Mouse (Mus musculus) thymus, postnatal 10 days (tissue): ENCODE measurements around the gene Fbxo10.
"Not testable (repeated sequence)": the region's sequence is repeated elsewhere in the genome, so short reads cannot be mapped to it uniquely, and the experiment has no call there.

ENCODE experiments used
- DNase-seq, 2 experiments: peaks; one replicate each; pipeline ENCODE4 v3.0.0; 2021; ENCODE audit warnings: low spot score in 2 of 2

Fbxo10 gene

DNA sequence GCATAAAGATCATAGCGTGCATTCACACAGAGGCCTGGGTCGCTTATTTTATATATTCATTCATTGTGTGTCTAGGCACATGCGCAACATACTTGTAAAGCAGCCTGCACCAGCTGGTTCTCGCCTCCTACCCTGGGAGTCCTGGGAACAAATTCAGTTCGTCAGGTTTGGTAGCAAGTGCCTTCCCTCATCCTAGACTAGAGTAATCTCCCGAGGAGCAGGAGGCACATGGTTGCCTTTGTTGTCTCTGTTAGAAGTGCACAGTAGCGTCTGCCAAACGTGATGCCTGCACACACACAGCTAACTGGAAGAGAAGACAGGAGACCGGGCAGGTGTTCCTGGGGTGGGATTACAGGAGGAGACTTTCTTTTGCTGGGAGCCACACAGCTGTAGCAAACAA is 36.4 kb downstream of the Fbxo10 start:
- no peak for DNase-seq

DNA sequence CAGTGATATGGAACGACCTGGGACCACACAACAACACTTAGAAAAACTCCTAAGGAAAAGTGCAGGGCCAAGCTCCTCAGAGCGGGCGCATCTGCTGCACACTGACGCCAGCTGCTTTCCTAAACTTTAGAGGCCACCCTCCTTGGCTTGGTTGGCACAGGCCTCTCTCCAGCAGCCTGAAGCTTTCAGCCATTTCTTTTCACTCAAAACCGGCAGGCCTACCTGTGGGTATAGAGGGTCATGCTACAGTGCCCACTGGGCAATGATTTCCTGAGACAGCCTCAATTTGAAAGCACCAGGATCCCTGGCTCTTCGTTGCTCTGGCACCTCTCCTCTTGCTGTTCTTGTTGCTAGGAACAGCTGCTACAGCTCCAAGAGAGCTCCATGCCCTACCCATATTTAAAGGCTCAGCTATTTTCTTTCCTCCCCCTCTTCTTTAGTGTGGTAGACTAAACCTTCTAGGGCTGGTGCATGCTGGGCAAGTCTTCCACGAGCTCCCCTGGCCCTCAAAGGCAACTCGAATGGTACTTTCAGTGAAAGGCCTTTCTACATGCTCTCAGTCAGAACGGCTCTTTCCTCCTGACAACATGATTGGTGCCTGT is 37.0 kb downstream of the Fbxo10 start:
- no peak for DNase-seq

DNA sequence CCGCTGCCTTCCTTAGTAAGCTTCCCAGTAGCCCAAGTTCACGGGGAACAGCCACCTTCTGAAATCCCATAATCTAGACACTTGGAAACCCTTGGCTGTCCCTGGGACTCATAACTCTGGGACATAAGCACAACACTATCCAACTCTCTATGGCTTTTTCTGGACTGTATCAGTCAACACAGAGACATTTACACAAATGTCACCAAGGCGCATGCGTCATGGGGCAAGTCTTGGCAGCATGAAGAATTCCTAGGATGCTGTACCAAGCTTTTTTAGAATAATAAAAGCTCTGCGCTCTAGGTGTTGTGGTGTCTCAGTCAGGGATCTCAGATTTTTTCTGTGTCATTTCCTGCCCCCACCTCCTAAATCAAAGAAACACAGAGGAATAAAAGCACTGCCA is 37.7 kb downstream of the Fbxo10 start:
- no peak for DNase-seq

DNA sequence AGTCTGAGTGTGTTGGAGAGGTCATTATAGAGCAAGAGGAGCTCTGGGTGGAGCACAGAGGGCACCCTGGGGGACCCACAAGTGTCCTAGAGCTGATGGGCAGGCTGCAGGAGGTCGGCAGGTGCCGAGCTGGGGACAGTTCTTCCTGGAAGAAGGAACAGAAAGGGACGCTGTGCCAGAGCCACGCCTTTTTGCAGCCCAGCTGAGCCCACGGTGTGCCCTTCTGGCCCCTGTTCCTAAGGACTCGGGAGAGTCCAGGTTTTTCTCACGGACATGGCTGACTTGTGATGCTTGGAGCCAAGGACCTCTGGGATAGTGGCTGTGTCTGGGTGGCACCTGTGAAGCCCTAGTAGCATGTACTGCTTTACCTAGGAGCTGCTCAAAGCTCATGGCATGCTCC is 43.6 kb downstream of the Fbxo10 start:
- DNase-seq: no peak

DNA sequence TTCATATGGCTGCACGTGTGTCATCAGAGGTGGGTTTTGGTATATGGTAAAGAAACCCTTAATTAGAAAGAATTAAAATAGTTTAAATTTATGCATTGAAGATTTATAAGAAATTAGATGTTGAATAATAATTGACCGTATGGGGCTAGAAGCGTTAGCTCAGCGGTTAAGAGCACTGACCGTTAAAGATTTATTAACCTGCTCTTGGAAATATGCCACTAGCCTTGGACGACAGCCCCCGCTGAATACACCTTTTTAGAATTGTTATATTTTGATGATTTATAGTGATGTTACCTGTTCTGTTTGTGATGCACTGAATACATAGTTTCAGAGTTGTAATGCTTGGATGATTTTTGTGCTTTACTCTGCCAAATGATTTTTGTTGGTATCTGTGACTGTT is 44.9 kb downstream of the Fbxo10 start:
- not testable (repeated sequence) for DNase-seq

DNA sequence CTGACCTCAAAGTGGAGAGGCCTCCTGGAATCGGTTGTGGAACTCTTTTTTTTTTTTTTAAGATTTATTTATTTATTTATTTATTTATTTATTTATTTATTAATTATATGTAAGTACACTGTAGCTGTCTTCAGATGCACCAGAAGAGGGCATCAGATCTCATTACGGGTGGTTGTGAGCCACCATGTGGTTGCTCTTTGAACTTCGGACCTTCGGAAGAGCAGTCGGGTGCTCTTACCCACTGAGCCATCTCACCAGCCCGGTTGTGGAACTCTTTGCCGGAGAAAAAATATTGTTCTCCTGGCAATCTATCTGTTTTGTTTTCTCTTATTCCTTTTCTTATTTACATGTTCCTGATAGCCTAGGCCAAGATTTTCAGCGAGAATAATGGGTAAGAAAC is 45.5 kb downstream of the Fbxo10 start:
- not testable (repeated sequence) for DNase-seq

DNA sequence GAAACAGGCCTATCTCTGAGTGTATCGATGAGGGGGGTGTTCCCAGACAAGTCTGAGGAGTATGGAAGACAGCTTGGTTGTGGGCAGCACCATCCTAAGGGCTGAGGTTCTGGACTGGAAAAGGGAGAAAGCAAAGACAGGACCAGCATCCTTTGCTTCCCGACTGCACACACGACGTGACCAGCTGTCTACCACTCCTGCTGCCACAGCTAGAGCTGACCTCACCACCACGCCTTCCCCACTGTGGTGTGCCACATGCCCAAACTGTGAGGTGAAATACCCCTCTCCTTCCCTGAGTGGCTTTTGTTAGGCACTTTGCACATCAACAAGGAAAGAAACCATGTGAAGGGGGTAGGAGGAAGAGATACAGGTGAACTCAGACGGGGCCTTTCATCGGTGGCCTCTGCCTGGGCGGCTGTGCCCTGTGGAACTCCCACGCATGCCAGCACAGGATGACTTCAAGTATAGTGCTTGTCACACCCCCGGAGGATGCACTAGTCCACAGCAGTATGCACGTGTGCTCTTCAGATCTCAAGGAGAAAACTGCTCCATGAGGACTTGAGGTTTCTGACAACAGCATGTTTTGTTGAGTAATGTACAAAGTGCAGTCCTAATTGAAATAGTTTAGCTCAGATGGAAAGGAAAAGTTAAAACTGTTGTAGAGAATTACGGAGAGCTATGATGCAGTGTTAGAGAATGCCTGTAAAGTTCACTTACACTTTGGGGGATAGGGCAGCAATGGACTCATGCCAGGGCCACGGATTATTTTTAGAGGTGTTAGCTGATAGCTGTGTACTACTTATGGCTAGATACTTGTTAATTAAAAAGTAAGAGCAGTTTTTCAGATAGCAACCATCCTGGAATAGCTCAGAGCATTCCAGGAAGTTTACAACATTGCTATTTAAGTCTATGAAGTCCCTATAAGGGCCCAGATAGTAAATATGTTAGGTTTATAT is 46.7 kb downstream of the Fbxo10 start:
- DNase-seq: no peak

DNA sequence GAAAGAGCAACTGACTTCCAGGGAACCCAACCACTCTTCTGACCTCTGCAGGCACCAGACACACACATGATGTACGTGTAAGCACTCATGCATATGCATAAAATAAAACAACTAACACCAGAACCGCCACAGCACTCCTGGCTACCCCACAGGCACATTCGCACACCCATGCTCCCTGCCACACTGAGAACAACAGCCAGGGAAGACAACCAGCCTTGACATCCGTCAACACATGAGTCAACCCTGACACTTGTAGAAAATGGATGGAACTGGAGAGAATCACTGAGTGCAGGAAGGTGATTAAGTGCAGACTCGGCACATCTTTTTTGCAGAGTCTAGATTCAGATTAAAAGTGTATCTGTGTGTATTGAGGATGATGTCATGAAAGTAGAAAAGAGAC is 47.8 kb downstream of the Fbxo10 start:
- DNase-seq: no peak

DNA sequence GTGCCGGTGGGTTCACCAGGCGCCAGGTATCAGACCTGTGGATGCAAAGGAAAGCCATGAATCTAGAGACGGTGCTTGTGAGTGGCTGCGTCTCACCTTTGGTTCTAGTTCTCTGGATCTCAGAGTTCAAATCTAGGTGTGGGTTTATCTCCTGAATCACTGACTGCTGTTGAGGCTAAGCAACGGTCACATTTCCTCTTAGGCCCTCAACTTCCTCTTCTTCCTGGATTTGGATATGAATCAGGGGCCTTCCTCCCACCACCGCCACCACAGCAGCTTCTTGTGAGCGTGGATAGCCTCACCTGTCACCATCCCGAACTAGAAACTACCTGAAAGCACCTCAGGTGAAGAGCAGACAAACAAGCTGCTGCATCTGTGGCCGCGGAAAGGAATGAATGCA is 48.4 kb downstream of the Fbxo10 start:
- no peak for DNase-seq

DNA sequence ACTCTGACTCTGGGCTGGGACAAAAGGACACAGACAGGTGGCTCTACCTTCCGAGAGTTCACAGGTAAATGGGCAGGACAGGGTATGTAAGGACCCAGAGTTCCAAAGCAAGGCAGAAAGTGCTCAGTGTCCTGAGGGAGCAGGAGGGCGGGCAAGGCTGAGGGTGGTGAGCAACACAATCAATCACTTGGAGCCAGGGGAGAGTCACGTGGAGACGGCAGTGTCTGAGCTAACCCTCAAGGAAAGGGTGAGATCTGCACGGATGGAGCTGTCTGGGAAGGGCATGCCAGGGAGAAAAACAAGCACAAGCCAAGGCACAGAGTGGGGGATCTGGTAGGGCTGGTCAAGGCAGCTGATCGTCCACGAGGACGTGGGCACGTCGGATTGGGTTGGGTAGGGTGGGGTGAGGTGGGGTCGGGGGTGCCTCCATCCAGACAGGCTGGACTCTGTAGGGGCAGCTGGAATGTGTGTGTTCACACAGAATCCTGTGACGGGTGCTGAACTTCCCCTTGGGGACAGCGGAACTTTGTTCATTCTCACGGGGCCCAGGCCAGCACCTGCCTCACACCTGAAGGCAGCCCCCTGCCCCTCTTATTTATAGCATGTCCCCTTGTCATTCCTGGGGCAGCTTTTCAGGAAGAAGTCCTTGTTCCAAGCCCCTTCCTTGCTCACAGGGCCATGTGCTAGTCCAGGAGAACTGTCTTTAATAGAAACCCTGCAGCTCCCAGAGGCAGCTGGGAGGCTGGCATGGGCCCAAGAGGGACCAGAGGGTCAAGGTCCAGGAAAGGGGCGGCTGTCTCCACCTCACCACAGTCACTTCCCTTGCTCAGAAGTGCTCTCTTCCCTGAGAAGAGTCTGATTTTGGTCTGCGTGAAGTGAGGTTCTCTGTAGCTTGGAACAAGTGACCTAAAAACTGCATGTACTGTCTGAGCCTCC is 49.4 kb downstream of the Fbxo10 start:
- no peak for DNase-seq

DNA sequence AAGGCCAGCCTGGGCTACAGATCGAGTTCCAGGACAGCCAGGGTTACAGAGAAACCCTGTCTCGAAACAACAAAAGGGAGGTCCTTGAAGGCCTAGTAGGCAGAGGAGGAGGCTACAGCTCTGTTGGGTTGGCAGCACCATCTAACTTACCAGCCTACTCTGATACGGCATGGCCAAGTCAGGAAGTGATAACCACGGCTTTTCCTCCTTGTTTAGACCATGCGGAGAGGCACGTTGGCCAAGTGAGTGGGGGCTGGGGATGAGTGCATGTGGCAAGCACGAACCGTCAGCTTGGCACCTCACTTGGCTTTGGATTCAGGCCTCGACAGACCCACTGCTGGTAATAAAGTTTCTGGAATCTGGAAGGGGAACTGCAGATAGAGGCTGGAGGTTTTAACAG is 51.8 kb downstream of the Fbxo10 start:
- no peak for DNase-seq

DNA sequence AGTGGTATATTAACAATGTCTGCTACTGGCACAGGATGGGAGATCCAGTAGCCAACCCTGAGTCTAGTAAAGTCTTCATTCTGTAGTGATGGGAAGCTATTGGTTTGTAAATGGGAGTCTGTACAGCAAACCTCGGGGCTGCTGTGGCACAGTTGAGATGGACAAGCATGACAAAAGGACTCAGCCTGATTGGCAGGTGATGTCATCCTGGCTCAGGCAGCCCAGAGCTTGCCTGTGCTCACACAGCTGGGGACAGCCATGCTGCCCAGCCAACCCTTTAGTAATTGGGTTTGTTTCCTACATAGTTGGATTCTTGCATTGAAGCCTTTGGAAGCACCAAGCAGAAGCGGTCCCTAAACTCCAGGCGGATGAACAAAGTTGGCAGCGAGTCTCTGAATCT is 57.9 kb downstream of the Fbxo10 start:
- no peak for DNase-seq

DNA sequence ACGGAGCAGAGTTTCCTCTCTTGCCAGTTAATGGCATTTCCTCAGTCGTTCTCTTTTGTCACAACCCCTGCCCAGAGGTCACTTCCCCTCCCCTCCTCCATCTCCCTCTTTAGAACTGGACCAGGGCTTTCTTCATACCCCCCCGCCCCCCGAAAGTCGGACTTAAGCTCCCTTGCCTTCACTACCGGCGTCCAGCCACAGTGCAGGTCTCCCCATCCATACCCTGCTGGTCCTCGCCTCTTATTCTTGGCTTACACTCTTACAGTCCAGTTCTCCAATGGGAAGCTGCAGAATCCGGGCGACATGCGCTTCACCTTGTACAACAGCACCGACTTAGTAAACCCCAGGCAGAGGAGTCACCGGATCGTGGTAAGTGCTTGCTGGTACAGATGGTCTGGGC is 65.4 kb downstream of the Fbxo10 start:
- no peak for DNase-seq

DNA sequence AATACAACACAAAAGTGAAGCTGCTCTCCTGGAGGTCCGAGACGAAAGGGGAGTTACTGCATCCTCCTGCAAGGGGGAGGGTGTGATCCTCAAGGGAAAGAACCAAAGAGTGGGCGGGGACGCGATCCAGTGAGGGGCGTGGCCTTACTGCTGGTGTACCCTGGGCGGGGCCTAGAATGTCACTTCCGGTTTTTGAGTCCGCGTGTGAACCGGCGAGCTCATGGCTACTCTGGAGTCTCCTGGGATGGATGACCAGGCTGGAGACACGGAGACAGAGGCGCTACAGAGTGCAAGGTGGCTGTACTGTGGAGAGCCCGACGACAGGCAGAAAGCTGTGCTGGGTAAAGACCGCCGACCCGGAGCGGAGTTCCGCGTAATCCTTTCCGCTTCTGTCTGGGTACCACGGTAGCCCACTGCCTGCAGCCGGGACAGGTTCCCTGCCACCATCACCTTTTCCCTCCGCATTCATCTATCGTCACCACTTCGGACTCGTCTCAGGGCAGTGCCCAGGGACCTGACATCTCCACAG is 65.9 kb downstream of the Fbxo10 start, which contains the start of gene Polr1e:
Gene Polr1e, plus strand, starts transcription at position 132 of the 529 bp plus-strand sequence.
- DNase-seq: peak; percentile 88 to 92

DNA sequence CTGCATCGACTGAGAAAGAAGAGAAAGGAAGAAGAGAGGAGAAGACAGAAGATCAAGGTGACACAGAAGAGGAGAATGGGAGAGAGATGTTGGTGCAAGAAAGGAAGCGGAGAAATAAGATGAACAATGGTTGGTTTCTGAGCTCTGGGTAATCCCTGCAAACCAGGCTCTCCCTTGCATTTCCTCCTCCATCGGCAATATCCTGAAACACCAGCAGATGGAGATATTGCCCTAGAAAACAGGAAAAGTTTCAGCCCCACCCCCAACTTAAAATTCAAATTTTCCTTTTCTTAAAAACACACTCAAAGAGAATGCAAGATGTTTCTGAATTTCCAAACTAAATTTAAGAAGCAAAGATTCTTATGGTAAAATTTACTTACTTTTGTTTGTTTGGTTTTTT is 68.8 kb downstream of the Fbxo10 start:
- peak in 1 of 2 experiments; percentile 58 for DNase-seq

DNA sequence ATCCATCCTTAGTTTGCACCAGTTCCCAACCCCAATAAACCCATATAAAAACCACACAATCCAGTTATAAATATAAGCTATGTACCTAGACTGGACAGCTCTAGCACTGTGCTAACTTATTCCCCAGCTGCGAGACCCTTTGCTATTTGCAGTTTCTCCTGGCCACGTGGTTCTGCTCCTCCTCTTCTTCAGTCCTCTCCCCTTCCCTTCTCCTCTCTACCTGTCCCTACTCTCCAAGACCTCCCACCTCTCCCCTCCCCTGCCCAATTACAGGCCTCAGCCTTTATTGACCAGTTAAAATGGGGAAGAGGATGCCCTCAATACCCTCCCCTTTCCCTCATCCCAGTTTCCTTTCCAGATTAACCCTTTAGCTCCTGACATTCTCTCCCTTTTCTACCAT is 70.9 kb downstream of the Fbxo10 start:
- DNase-seq: no peak

DNA sequence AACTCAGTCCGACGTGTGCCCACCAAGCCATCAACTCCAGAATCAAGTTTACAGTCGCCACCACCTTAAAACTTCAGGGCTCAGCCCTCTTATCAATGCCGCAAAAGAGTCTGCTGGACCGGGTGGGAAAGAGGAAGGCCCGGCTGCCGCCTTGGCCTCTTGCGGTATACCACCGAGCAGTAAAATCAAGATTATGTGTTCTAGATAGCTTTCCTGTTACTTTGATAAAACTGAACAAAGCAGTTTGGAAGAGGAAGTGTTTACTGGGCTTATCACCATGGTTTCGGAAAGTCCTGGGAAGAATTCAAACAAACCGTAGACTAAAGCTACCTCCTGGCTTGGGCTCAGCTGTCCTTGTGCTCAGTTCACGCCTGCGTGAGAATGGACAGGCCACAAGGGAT is 71.4 kb downstream of the Fbxo10 start:
- DNase-seq: no peak

DNA sequence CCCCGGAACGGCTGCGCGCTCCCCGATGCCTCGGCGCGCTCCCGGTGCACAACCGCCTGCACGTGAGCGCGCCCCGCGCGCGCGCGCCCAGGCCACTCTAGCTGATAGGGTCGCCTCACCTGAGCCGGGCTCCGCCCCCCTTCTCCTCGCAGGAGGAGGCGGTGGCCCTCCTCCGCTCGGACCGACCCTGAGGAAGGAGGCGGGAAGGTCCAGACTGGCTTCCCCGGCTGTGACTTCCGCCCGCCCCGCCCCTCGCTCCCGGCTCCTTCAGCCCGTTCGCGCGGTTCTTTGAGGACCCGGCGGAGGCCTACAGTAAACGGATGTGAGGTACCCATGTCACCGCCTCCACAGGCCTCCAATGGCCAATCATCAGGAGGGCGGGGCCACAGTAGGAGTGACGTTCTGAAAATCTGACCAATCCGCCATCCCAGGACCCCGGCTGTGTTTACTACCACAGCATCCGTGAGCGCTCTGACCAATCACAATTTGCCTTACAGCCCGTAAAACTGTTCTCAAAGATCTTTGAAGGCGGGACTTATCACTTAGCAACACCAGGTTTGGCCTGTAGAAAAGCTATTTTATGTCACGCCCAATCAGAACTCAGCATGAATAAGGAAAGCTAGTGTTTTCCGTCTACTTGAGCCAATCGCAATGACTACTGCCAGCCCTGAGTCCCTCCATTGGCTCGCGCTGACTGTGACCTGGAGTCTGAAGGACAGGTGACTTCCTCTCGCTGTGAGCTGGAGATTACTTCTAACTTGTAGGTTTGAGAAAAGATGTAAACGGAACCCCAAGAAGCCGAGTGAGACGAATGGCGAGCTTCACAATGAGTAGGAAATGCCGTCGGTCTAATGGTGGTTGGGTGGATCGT is 72.1 kb downstream of the Fbxo10 start, which contains the start of gene Zbtb5:
Gene Zbtb5, minus strand, starts transcription at position 308 of the 871 bp plus-strand sequence.
- DNase-seq: peak; percentile 98 to 100

DNA sequence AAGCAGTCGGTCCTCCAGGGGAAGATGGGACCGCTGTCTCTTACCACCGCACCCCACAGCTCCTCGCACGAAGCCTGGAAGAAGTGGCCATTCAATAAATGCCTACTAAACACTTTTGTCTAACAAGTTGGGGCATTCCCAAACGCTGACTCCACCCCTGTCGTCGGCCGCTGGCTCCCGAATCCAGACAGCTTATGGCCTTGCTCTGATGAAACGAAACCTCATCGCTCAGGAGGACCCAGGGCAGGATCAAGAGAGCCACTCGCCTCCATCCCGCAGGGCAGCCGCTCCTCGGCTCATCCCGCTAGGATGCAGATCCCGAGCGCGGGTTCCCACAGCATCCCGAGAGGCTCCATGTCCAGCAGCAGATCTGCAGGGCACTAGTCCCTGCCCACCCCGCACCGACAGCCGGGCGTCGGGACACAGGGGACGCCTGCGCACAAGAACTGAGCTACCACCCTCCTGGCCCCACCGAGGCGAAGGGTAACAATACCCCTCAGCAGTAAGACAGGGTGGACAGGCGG is 72.8 kb downstream of the Fbxo10 start:
- DNase-seq: no peak

DNA sequence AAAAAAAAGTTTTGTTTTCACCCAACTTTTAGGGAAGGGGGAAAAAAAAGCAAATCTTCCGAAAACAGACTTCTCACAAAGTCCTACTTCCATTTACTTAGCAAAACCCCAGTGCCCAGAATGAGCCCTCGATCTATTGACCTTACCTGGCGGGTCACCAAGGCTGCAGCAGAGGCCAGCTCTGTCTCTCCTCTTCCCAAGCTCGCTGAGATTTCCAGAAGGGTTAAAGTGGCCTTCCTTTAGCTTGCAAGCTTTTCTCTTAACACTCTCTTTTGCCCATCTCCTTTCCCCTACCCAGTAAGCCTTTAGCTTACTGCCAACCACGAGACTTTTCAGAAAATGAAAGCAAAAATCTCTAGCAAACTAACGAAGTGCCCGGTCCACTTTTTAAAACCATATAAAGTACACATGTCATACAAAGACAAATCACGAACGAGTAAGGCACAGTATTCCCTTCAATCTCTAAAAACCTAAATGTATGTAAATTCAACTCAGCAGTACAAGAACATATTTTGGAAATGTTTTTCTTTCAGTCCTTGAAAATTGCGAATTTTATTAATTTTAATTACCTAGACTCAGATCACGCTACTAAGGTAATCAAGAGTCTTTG is 73.5 kb downstream of the Fbxo10 start:
- DNase-seq: no peak
